Mouse (Mus musculus): ENCODE results near the gene Cactin.

Cactin gene

DNA sequence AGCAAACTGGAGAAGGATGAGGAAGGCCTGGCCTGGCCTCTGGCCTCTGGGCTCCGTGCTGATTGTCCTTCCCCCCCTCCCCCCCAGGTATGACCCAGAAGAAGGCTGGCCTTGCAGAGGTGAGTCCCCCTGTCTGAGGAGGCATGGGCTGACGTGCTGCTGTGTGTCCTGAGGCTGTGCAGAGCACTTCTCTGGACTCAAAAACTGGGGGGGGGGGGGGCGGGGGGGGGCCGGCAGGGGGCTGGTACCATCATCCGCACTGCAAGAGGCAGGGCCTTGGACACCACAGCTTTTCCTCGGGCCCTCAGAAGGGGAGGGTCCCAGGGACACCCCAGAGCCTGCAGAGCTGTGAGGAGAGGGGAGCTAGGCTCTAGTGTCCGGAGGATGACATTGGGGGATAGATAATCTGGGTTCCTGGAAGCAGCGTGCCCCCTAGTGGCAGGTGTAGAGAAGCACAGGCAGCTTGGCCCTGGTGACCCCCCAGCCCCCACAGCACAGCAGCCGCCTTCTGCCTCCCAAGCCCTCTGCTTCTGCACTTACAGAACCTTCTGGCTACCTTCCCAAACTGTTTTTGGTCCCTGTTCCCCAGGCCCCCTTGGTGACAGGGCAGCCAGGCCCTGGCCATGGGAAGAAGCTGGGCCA lies 16.2 kb upstream of the Cactin start:
- TF ChIP-seq GATA4 (IDR thresholded peaks at IDR 0.05; ENCODE audit: insufficient replicate concordance, low read length) = peak; percentile 33; the same call in 1 of the 2 replicates

DNA sequence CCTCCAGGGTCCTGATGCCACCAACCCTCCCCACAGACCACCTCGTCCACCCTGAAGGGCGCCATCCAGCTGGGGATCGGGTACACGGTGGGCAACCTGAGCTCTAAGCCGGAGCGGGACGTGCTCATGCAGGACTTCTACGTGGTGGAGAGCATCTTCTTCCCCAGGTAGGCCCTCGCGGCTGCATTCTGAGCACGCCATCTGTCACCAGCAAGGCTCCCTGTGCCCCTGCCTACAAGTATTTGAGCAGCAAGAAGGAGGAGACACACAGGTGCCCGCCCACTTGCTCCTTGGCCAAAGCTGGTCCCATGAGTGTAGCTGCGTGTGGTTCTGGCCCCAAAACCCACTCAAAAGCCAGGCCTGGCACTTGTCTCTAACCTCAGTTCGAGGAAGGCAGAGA lies 15.2 kb upstream of the Cactin start:
- TF ChIP-seq GATA4 (IDR thresholded peaks at IDR 0.05; ENCODE audit: insufficient replicate concordance, low read length) = no peak

DNA sequence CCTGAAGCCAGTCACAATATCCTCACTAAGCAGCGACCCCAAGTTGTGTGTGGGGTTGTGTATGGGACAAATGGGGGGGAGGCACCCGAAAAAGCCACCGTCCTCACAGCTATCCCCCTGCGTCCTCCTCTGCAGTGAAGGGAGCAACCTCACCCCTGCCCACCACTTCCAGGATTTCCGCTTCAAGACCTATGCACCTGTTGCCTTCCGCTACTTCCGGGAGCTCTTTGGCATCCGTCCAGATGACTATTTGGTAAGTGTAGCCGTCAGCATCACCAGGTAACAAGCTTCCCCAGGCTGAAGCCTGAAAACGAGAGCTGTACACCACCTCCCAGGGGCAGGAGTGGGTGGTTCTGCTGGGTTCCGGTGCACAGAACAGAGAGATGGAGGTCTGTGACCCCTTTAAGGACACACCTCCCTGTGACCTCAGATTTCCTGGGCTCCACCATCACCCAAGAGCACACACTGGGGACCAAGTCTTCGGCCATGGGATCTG lies 14.7 kb upstream of the Cactin start:
- no peak for TF ChIP-seq GATA4 (IDR thresholded peaks at IDR 0.05; ENCODE audit: insufficient replicate concordance, low read length)

- TF ChIP-seq GATA4 (IDR thresholded peaks at IDR 0.05; ENCODE audit: insufficient replicate concordance, low read length) = no peak
Observed at GRCm38 (mm10) chr10:81306837-81307682, 13.8 kb upstream of the Cactin start.

DNA sequence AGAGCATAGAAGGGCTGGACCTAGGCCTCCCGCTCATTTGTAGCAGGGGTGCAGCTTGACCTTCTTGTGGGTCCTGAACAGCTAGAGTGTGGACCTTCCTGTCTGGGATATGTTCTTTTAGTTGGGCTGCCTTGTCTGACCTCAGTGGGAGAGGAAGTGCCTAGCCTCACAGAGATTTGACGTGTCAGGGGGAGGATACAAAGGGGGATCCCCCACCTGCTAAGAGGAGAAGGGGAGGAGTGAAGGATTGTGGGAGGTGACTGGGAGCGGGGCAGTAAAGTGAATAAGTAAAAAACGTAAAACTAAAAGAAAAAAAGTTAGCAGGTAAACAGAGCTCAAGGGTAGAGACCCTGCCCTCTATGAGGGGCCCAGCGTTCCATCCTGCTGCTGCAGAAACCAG lies 11.3 kb upstream of the Cactin start:
- TF ChIP-seq GATA4 (IDR thresholded peaks at IDR 0.05; ENCODE audit: insufficient replicate concordance, low read length) = no peak

GRCm38 (mm10) chr10:81313581-81313980 lies 7.3 kb upstream of the Cactin start:
- no peak for TF ChIP-seq GATA4 (IDR thresholded peaks at IDR 0.05; ENCODE audit: insufficient replicate concordance, low read length)

- TF ChIP-seq GATA4 (IDR thresholded peaks at IDR 0.05; ENCODE audit: insufficient replicate concordance, low read length) = no peak
Observed at GRCm38 (mm10) chr10:81314201-81314600, 6.7 kb upstream of the Cactin start.

DNA sequence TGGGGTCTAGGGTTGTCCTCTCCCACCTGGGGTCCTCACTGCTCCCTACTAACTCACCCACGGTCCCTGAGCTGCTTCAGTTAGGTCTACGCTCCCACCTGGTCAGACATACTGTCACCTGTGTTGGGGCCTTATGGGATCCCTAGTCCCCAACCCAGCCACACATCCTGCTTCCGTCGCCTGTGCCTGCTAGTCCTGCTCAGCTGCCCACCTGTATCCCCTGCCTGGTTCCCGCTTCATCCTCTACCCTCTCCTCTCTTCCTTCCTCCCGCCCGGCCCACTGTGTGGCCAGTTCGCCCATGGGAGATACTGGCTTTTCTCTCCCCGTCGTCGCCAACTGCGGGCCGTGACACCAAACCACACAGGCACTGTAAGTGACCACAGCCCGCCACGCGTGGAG lies 5.3 kb upstream of the Cactin start:
- TF ChIP-seq GATA4 (IDR thresholded peaks at IDR 0.05; ENCODE audit: insufficient replicate concordance, low read length) = no peak

DNA sequence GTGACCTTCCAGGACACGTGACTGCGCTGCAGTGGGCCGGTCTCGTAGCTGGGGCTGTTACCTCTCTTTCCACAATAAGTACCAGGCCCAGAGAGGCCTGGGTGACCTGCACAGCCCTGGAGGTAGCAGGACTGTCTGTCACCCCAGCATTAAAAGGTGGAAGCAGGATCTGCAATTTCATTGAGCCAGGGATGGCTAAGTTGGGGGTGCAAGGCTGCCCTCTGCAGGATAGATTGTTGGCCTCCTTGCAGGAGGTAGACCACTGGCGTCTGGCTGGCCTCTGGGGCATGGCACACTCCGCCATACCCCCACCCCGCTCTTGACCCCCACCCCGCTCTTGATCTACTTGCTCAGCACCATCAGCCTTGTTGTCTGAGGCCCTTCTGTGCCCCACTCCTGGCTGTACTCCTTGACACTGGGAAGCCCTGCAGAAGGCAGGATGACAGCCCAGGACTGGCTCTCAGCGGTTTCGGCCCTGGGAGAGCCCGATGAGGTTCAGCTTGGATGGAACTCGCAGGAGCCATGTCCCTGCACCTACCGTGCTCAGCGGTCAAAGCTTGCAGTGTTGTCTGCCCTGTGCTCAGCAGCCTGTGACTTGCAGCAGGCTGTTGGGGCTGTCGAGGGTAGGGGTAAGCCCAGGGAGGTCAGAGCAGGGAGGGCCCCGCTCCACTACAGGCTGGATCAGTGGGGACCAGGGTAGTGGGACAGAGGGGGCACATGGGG lies 4.4 kb upstream of the Cactin start:
- no peak for TF ChIP-seq GATA4 (IDR thresholded peaks at IDR 0.05; ENCODE audit: insufficient replicate concordance, low read length)

DNA sequence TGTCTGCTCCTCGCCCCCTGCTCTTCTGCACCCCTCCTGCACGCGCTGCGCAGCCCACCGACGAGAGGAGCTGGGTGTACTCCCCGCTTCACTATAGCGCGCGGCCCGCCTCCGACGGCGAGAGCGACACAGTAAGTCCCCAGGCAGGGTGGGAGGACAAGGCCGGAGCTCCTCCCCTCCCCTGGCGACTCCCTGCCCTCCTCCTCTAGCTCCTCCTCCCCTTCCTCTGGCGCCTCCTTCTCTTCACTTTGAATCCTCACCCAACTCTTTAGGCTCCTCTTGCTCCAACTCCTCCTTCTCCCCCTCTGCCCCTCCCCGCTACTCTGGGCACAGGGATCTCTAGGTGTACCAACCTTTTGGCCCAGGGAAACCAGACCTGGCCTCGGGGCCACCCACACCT lies 3.6 kb upstream of the Cactin start:
- no peak for TF ChIP-seq GATA4 (IDR thresholded peaks at IDR 0.05; ENCODE audit: insufficient replicate concordance, low read length)

DNA sequence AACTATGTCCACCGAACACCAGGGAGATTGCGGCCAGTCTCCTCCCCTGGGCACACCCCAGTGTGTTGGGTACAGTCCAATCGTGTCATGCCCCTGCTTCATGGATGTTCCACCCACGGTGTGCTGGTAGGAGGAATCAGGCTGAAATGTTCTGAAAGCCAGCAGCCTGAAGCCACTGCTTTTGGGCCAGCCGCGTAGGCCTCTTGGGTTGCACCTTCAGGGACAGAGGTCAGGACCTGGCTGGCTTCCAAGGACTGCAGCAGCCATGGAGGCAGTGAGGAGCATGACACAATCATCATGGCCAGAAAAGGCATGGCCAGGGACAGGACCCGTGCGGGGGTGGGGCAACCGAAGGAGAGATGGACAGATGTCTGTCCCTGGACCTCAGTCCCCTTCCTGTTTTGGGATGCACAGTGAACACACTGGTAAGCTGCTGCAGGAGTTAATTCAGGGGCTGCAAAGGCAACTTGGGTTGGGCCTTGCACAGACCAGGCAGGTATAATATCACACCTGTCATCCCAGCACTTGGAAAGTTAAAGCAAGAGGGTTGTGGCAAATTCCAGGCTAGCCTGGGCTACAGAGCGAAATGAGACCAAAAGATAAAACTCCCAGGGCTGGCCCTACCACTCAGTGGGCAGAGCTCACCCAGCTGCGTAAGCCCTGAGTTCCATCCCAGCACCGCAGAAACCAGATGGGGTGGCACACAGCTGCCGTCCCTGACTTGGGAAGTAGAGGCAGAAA lies 2.1 kb upstream of the Cactin start:
- TF ChIP-seq GATA4 (IDR thresholded peaks at IDR 0.05; ENCODE audit: insufficient replicate concordance, low read length) = no peak

- no peak for TF ChIP-seq GATA4 (IDR thresholded peaks at IDR 0.05; ENCODE audit: insufficient replicate concordance, low read length)
Observed at GRCm38 (mm10) chr10:81319330-81319699, 1.6 kb upstream of the Cactin start.

DNA sequence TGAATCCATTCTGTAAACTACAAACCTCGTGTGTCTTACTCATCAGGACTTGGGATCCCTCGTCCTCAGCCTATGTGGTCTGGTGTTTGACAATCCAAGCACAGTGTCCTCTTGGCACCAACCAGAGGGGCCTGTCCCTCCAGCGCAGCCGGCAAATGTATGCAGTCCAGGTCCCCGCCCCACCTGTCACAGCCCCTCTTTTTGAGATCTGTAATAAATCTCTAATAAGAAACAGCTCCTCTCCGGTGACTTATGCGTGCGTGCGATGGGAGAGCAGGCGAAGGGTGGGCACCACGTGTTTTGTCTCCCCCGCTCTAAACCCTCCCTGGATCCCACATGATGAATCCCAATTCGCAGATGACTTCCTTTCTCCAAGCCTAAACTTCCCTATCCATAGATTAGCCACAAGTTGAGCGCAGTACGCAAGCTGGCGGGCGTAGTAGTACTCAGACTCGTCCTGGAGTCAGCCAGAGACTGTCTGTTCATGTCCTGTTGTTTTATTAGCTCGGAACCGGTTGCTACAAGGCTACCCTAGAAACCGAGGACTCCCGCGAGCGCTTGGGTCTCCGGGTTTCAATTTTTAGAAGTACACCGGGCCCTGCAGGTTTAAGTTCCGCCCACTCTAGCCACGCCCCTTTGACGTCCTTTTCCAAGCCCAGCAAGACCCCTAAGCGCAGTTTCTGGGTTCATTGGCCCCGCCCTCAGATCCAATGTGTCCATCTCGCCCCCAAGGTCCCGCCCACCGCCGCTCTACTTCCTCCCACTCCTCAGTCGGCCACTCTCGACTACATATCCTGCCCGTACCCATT lies 958 bp upstream of the Cactin start:
- no peak for TF ChIP-seq GATA4 (IDR thresholded peaks at IDR 0.05; ENCODE audit: insufficient replicate concordance, low read length)

DNA sequence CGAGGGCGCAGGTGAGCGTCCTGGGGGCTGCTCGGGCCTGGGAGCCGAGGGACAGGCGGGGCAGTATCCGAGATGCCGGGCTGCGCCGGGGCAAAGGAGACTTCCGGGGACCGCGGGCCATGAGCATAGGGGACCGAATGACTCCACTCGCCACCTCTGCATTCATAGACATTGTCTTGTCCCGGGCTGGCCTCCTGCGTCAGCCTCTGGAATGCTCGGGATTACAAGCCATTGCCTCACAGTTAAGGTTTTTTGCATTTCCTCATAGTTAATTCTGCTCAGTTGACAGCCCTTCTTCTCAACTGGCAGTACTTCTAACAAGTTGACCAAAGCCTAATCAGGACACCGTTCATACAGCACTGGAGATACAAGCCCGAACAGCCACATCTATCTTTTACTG lies 533 bp downstream of the Cactin start:
- TF ChIP-seq GATA4 (IDR thresholded peaks at IDR 0.05; ENCODE audit: insufficient replicate concordance, low read length) = no peak

All from liver, adult (tissue).